Mouse (Mus musculus): ENCODE results near the gene Akr1a1. TPM values are rescaled to one million over a fixed set of nuclear protein-coding genes. Genes with fewer than 3 reads are reported as not detected.
"Not testable (repeated sequence)": the region's sequence is repeated elsewhere in the genome, so short reads cannot be mapped to it uniquely, and the experiment has no call there.

The Akr1a1 gene
- polyA plus RNA-seq, 1 experiment from 2014 or later = 714 TPM

- Histone ChIP-seq H3K4me1 (ENCODE audit: control insufficient read depth, insufficient read depth, low read length) (no peaks in the 10 kb centered on the region), H3K36me3 (ENCODE audit: control insufficient read depth, insufficient read depth, low read length) (no peaks in the 10 kb centered on the region), H3K9me3 (ENCODE audit: control insufficient read depth, low read length) (no peaks in the 10 kb centered on the region), H3K9ac (replicated peaks; ENCODE audit: low read depth, low read length) (no peak overlapping the region), H3K4me3 (ENCODE audit: low read depth, low read length) (no peak overlapping the region), H3K27ac (ENCODE audit: low read depth, low read length) (no peak overlapping the region; the same call in 1 of the 2 replicates), H3K27me3 (ENCODE audit: control insufficient read depth, insufficient read depth, low read length) (no peaks in the 10 kb centered on the region), H3K4me2 (ENCODE audit: low read depth, low read length) (peak overlapping the region; percentile 59)
- ATAC-seq (ENCODE audit: low read depth) = no peak
- 83% methylated on average over 2 of the region's 2 CpGs for WGBS
Observed at GRCm38 (mm10) chr4:116684665-116685064, 33.2 kb upstream of the Akr1a1 start.

- ATAC-seq (ENCODE audit: low read depth) = no peak
- no peak overlapping the region for H3K4me2 ChIP-seq (ENCODE audit: low read depth, low read length)
- H3K4me3 ChIP-seq (ENCODE audit: low read depth, low read length) = no peak overlapping the region
- H3K4me1 ChIP-seq (ENCODE audit: control insufficient read depth, insufficient read depth, low read length) = no peaks in the 10 kb centered on the region
- H3K9me3 ChIP-seq (ENCODE audit: control insufficient read depth, low read length) = no peaks in the 10 kb centered on the region
- H3K27me3 ChIP-seq (ENCODE audit: control insufficient read depth, insufficient read depth, low read length) = no peaks in the 10 kb centered on the region
- no peak overlapping the region for H3K9ac ChIP-seq (replicated peaks; ENCODE audit: low read depth, low read length)
- WGBS = 93% methylated on average over 4 of the region's 4 CpGs
- no peaks in the 10 kb centered on the region for H3K36me3 ChIP-seq (ENCODE audit: control insufficient read depth, insufficient read depth, low read length)
- H3K27ac ChIP-seq (ENCODE audit: low read depth, low read length) = no peak overlapping the region
Observed at GRCm38 (mm10) chr4:116683957-116684356, 32.5 kb upstream of the Akr1a1 start.

- not testable (repeated sequence) for H3K4me1 ChIP-seq (ENCODE audit: control insufficient read depth, insufficient read depth, low read length); ATAC-seq (ENCODE audit: low read depth)
- WGBS = 96% methylated on average over 4 of the region's 4 CpGs
Observed at GRCm38 (mm10) chr4:116680521-116680920, 29.0 kb upstream of the Akr1a1 start.

GRCm38 (mm10) chr4:116679141-116679540 lies 27.7 kb upstream of the Akr1a1 start:
- no peaks in the 10 kb centered on the region for H3K9me3 ChIP-seq (ENCODE audit: control insufficient read depth, low read length)
- H3K4me1 ChIP-seq (ENCODE audit: control insufficient read depth, insufficient read depth, low read length) = no peaks in the 10 kb centered on the region
- no peaks in the 10 kb centered on the region for H3K27me3 ChIP-seq (ENCODE audit: control insufficient read depth, insufficient read depth, low read length)
- H3K4me3 ChIP-seq (ENCODE audit: low read depth, low read length) = no peak overlapping the region
- no peak overlapping the region for H3K9ac ChIP-seq (replicated peaks; ENCODE audit: low read depth, low read length)
- no peak for ATAC-seq (ENCODE audit: low read depth)
- H3K4me2 ChIP-seq (ENCODE audit: low read depth, low read length) = no peak overlapping the region
- H3K36me3 ChIP-seq (ENCODE audit: control insufficient read depth, insufficient read depth, low read length) = no peaks in the 10 kb centered on the region
- H3K27ac ChIP-seq (ENCODE audit: low read depth, low read length) = no peak overlapping the region
- 80% methylated on average over 5 of the region's 5 CpGs for WGBS

More at GRCm38 (mm10) chr4:116680521-116680920, 29.0 kb upstream of the Akr1a1 start:
- not testable (repeated sequence) for H3K9ac ChIP-seq (replicated peaks; ENCODE audit: low read depth, low read length); H3K4me2 ChIP-seq (ENCODE audit: low read depth, low read length); H3K9me3 ChIP-seq (ENCODE audit: control insufficient read depth, low read length); H3K36me3 ChIP-seq (ENCODE audit: control insufficient read depth, insufficient read depth, low read length); H3K27me3 ChIP-seq (ENCODE audit: control insufficient read depth, insufficient read depth, low read length); H3K27ac ChIP-seq (ENCODE audit: low read depth, low read length); H3K4me3 ChIP-seq (ENCODE audit: low read depth, low read length)

GRCm38 (mm10) chr4:116677808-116678207 lies 26.3 kb upstream of the Akr1a1 start:
- H3K9ac ChIP-seq (replicated peaks; ENCODE audit: low read depth, low read length) = no peak overlapping the region
- no peak overlapping the region for H3K4me3 ChIP-seq (ENCODE audit: low read depth, low read length)
- H3K4me2 ChIP-seq (ENCODE audit: low read depth, low read length) = no peak overlapping the region
- H3K36me3 ChIP-seq (ENCODE audit: control insufficient read depth, insufficient read depth, low read length) = no peaks in the 10 kb centered on the region
- H3K4me1 ChIP-seq (ENCODE audit: control insufficient read depth, insufficient read depth, low read length) = no peaks in the 10 kb centered on the region
- no peak overlapping the region for H3K27ac ChIP-seq (ENCODE audit: low read depth, low read length)
- no peak for ATAC-seq (ENCODE audit: low read depth)
- H3K9me3 ChIP-seq (ENCODE audit: control insufficient read depth, low read length) = no peaks in the 10 kb centered on the region
- WGBS = 86% methylated on average over 1 of the region's 1 CpGs
- H3K27me3 ChIP-seq (ENCODE audit: control insufficient read depth, insufficient read depth, low read length) = no peaks in the 10 kb centered on the region

- H3K4me1 ChIP-seq (ENCODE audit: control insufficient read depth, insufficient read depth, low read length) = no peaks in the 10 kb centered on the region
- no peak overlapping the region for H3K4me2 ChIP-seq (ENCODE audit: low read depth, low read length)
- H3K36me3 ChIP-seq (ENCODE audit: control insufficient read depth, insufficient read depth, low read length) = no peaks in the 10 kb centered on the region
- no peak overlapping the region for H3K9ac ChIP-seq (replicated peaks; ENCODE audit: low read depth, low read length)
- no peaks in the 10 kb centered on the region for H3K27me3 ChIP-seq (ENCODE audit: control insufficient read depth, insufficient read depth, low read length)
- H3K27ac ChIP-seq (ENCODE audit: low read depth, low read length) = no peak overlapping the region
- H3K4me3 ChIP-seq (ENCODE audit: low read depth, low read length) = no peak overlapping the region
- no peaks in the 10 kb centered on the region for H3K9me3 ChIP-seq (ENCODE audit: control insufficient read depth, low read length)
- WGBS = 82% methylated on average over 3 of the region's 3 CpGs
- ATAC-seq (ENCODE audit: low read depth) = no peak
Observed at GRCm38 (mm10) chr4:116676027-116676426, 24.5 kb upstream of the Akr1a1 start.

GRCm38 (mm10) chr4:116674761-116675160 lies 23.3 kb upstream of the Akr1a1 start:
- not testable (repeated sequence) for H3K27ac ChIP-seq (ENCODE audit: low read depth, low read length); H3K9ac ChIP-seq (replicated peaks; ENCODE audit: low read depth, low read length); H3K36me3 ChIP-seq (ENCODE audit: control insufficient read depth, insufficient read depth, low read length); H3K4me2 ChIP-seq (ENCODE audit: low read depth, low read length); H3K27me3 ChIP-seq (ENCODE audit: control insufficient read depth, insufficient read depth, low read length); H3K4me1 ChIP-seq (ENCODE audit: control insufficient read depth, insufficient read depth, low read length); H3K9me3 ChIP-seq (ENCODE audit: control insufficient read depth, low read length); ATAC-seq (ENCODE audit: low read depth); H3K4me3 ChIP-seq (ENCODE audit: low read depth, low read length)
- WGBS = 94% methylated on average over 6 of the region's 6 CpGs

GRCm38 (mm10) chr4:116672785-116673184 lies 21.3 kb upstream of the Akr1a1 start:
- WGBS = 82% methylated on average over 2 of the region's 2 CpGs
- Histone ChIP-seq H3K4me3 (ENCODE audit: low read depth, low read length) (no peak overlapping the region), H3K27ac (ENCODE audit: low read depth, low read length) (no peak overlapping the region), H3K27me3 (ENCODE audit: control insufficient read depth, insufficient read depth, low read length) (no peaks in the 10 kb centered on the region), H3K9ac (replicated peaks; ENCODE audit: low read depth, low read length) (no peak overlapping the region), H3K4me1 (ENCODE audit: control insufficient read depth, insufficient read depth, low read length) (no peaks in the 10 kb centered on the region), H3K36me3 (ENCODE audit: control insufficient read depth, insufficient read depth, low read length) (no peaks in the 10 kb centered on the region), H3K4me2 (ENCODE audit: low read depth, low read length) (no peak overlapping the region), H3K9me3 (ENCODE audit: control insufficient read depth, low read length) (no peaks in the 10 kb centered on the region)
- no peak for ATAC-seq (ENCODE audit: low read depth)

- Histone ChIP-seq H3K4me3 (ENCODE audit: low read depth, low read length) (no peak overlapping the region), H3K9me3 (ENCODE audit: control insufficient read depth, low read length) (no peaks in the 10 kb centered on the region), H3K4me2 (ENCODE audit: low read depth, low read length) (no peak overlapping the region), H3K4me1 (ENCODE audit: control insufficient read depth, insufficient read depth, low read length) (no peaks in the 10 kb centered on the region), H3K27me3 (ENCODE audit: control insufficient read depth, insufficient read depth, low read length) (no peaks in the 10 kb centered on the region), H3K27ac (ENCODE audit: low read depth, low read length) (no peak overlapping the region), H3K36me3 (ENCODE audit: control insufficient read depth, insufficient read depth, low read length) (no peaks in the 10 kb centered on the region), H3K9ac (replicated peaks; ENCODE audit: low read depth, low read length) (no peak overlapping the region)
- ATAC-seq (ENCODE audit: low read depth) = no peak
- WGBS = 50% methylated on average over 2 of the region's 2 CpGs
Observed at GRCm38 (mm10) chr4:116669291-116669690, 17.8 kb upstream of the Akr1a1 start.

- Histone ChIP-seq H3K36me3 (ENCODE audit: control insufficient read depth, insufficient read depth, low read length) (no peaks in the 10 kb centered on the region), H3K4me1 (ENCODE audit: control insufficient read depth, insufficient read depth, low read length) (no peaks in the 10 kb centered on the region), H3K27me3 (ENCODE audit: control insufficient read depth, insufficient read depth, low read length) (no peaks in the 10 kb centered on the region), H3K4me3 (ENCODE audit: low read depth, low read length) (no peak overlapping the region), H3K27ac (ENCODE audit: low read depth, low read length) (no peak overlapping the region), H3K9me3 (ENCODE audit: control insufficient read depth, low read length) (no peaks in the 10 kb centered on the region), H3K4me2 (ENCODE audit: low read depth, low read length) (no peak overlapping the region), H3K9ac (replicated peaks; ENCODE audit: low read depth, low read length) (no peak overlapping the region)
- 79% methylated on average over 3 of the region's 3 CpGs for WGBS
- no peak for ATAC-seq (ENCODE audit: low read depth)
Observed at GRCm38 (mm10) chr4:116668145-116668544, 16.7 kb upstream of the Akr1a1 start.
